Mouse (Mus musculus) neural tube, embryonic 10.5 days (tissue): ENCODE measurements around the gene 2010111I01Rik.
"Not testable (repeated sequence)": the region's sequence is repeated elsewhere in the genome, so short reads cannot be mapped to it uniquely, and the experiment has no call there.

Experiments used
- DNase-seq: peaks from one replicate; pipeline ENCODE4 v3.0.0-alpha.2; 2017; ENCODE audit warnings: low spot score; ENCODE audit errors: extremely low spot score

2010111I01Rik gene

DNA sequence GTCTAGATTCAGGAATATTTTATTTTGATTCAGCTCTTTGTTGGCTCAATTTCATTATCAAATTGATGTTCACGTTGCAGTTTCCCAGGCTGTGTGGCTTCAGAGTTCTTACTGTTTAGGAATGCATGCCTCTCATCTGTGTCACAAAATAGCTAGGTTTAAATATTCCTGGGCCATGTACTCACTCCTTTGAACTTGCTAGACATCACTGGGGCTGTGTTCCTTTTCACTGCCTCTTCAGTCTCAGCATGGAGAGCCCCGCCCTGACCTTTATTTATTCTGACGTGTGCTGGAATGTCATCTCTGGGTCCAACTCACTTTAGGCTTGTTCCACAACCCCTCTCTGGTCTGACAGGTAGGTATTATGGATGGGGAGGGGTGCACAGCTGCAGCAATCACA is 228.7 kb downstream of the 2010111I01Rik start:
- no peak for DNase-seq

DNA sequence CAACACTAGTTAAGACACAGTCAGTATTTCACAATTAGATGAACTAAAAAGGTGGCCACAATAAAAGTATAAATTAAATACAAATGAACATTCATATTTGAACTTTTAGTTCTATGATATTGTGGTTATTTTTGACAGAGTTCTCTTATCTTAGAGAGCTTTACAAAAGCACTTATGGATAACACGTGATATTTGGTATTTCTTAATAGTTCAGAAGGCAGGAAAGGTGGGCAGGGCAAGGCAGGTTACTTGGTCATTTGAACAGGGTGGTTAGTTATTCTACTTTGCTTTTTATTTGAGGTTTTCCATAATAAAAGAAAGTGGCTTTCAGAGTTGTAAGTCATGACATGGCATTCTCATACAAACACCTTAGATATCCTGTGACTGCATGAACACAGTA is 233.3 kb downstream of the 2010111I01Rik start:
- no peak for DNase-seq

DNA sequence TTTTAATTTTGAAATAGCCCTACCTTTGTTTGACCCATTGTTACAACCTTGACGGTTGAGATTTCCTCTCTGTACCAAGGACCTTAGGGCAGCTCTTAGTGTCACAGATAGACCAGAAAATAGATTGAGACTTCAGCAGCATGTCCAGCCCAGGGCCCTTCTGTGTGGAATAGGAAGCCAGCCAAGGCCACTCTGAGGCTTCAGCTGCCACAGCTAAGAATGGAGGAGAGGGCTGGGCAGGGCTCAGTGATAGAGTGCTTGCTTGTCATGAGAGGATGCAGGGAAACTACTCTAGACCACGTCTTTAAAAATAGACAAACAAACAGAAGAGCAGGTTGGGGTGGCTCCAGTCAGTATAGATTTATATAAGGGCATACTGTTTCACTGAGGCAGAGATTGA is 234.9 kb downstream of the 2010111I01Rik start:
- no peak for DNase-seq

DNA sequence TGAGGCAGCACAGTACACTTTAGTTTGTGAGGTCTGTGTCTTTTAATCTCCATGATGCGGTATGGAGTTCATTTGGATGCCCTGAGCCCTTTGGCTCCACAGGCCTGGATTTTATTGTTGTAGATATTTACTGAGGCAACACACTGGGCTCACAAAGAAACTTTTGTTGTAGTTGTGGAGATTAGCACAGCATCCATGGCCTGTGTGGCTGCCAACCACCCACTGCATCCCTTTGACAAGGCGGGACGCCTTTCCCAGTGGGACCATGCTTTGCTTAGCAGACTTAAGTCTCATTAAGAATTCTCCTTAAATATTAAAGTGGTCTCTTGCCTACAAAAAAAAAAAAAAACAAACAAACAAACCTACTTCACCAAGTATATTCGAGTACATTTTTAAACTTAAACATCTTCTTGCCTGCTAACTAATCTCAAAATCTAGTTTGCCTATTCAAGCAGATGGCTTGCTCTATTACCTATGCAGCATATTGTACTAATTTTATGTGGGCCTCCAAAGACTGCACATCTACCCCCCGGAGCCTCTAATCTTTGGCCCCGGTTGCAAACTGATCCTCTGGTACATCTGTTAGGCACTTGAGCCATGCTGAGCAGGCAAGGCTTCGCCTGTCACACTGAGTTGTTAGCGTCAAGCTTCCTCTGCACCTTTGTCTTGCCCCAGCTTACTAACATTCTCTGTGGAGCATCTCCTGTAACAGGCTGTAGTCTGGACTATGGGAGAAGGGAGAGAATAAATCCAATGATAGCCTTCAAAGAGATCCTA is 239.0 kb downstream of the 2010111I01Rik start:
- no peak for DNase-seq

DNA sequence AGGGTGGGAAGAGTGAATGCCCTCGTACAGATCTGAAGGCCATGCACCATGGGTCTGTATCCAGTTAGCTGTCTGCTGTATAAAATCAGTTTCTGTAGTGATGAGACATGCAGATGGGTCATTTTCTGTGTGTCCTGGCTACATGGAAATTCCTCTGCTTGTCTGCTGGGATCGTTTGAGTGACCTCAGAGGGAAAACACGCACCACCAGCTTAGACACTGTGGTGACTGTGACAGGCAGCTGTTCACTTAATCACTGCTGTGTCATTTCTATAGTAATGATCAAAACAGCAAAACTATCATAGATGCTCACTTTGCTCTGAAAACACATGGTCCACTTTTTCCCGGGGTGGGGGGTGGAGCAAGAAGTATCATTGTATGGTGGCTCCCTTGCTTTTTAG is 241.1 kb downstream of the 2010111I01Rik start:
- DNase-seq: no peak

DNA sequence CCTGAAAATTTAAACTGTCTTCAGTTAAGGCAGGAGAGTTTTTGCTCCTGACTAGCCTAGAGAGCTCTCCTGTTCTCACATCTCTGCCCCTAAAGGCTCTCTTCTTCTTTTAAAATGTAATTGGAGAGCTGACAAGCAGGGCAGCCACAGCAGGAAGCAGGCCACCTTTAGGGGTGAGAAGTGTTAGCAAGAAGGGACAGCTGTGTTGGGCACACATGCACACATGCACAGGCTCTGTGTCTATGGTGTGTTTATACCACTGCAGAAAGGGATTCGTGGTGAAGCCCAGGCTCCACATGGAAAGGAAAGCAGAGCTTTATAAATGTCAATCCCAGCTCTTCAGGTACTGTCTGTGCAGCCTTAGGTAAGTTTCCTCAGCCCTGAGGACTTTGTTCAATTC is 241.7 kb downstream of the 2010111I01Rik start:
- no peak for DNase-seq

DNA sequence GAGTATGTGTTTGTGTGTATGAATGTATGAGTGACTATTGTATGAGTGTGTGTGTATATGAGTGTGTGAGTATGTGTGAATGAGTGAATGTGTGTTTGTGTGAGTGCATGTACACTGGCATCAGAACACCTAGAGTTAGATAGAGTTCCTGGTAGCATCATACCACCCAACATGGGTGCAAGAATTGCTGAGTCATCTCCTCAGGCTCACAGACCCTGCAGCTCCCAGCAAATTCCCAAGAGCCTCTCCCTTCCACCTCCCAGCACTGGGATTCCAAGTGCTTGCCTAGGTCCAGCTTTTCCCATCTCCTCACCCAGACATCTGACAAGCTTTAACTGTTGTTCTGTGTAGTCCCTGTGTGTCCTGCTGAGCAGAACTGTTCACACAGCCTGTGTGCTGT is 251.8 kb downstream of the 2010111I01Rik start:
- no peak for DNase-seq

DNA sequence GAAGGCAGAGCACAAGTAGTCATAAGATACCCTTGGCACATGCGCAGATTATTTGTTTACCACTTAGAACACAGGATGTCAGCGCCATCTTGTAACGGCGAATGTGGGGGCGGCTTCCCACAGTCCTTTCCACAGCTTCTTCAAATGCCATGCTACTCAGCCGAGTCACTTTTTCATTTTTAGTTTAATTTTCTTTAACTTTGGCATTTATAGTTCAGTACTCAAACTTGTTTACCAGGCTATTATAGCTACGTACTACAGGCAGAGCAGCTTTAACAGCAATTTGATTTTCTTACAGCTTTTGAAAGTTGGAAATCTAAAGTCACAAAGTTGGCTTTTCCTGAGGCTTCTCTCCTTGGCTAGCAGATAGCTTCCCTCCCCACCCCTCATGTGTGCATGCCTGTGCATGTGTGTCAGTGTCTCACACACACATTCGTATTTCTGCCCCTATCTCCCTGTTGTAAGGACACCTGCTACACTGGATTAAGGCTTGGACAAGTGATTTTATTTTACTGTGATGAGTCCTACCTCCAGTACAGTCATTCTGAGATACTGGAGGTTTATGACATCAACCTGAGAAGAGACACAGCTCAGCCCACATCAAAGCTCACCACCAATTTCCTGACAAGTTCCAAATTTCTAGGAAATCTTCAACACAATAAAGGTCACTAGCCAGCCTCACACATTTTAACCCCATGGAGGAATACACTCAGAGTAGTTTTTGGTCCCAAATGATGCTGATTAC is 258.5 kb downstream of the 2010111I01Rik start:
- no peak for DNase-seq

DNA sequence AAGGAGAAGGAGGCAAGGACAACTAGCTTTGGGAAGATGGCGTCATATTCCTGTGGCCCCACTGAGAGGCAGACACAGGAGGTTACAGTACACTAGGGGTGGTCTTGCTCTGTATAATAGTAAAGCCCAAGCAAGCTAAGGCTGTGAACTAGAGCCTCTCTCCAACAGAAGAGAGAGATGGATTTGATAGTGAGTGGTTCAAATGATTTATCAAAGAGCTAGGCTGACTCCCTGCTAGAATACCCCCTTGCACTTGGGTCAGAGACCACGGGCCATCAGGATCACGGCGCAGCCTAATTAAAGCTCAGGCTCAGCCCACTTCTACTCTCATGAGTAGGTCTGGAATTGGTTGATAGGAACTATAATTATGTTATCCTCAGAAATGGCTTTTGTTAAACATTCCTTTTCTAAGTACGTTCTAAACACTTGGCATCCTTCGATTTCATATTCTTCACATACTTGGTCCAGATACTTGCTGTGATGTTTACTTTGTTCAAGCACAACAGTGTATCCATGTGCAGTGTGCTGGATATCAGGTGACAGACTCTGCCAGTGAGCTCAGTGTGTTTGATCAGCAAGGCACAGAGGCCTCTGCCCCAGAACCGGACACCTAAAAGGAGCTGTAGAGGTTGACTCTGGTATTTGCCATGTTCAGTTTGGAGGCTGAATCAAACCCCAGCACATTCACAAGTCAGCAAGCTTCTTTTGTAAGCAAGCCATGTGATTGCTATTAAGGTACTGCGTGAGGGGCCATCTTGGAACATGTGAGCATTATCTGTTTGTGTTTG is 261.3 kb downstream of the 2010111I01Rik start:
- DNase-seq: no peak

DNA sequence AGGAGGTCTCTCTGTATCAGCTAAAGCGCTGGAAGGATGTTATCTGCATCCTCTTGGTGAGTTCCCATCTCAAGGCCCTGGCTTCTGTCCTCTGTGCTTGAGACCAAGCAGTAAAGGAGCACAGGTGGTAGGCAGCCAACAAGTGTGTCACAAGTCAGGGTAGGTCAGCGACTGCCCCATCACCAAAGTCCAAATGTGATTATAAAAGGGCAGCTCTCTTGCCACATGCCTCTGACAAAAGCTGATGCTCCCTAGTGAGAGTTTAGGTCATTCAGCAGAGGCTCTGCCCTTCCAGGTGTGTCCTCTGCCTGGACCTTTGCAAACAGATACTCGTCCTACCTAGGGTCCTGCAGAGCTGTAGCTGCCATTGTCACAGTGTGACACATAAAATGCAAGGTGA is 263.1 kb downstream of the 2010111I01Rik start:
- no peak for DNase-seq

DNA sequence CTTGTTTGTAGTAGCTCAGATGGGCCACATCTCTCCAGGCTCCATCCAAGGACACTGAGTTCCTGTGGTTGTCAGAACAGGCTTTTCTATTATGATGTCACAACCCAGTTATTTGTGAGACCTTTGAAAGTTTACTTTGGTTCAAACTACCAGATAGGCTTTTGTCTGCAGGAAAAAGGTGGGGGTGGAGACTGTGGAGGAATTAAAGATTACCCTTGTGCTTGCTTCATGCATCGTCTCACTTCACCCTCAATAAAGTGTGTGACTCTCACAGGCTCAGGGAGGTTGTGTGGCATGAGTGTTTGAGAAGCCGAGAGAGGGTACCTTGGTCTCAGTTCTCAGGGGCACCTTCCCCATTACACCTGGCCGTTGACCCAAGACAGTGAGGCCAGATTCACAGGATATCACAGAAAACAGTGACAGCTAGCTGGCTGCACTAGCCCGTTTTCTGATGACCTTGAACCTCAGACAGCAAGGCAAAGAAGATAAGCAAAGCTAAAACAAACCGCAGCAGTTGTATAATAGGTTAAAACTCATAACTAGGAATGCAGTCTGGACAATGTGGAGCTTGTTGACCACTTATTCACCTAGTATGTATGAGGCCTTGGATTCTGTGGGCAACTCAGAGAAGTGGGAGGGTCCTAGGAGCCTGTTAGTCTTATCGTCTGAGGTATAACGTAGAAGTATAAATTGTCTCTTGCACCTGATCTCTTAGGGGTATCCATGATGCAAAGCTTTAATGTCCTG is 266.4 kb downstream of the 2010111I01Rik start:
- DNase-seq: no peak

DNA sequence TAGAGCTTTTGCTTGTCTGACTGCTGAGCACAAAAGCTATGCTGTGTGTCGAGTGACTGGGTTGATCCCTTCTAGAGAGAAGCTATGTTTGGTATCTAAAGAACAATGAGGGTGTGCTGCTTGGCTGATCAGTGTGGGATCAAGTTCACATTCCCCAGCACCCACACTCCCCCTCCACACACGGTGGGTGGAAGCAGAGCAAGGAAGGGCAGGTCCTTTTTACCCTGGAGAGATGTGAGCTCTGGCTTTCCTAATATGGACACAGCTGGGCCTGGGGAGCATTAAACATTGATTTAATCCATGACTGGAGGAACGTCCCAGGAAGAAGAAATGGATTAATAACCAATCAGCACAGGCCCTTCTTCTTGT is 267.0 kb downstream of the 2010111I01Rik start:
- DNase-seq: no peak

DNA sequence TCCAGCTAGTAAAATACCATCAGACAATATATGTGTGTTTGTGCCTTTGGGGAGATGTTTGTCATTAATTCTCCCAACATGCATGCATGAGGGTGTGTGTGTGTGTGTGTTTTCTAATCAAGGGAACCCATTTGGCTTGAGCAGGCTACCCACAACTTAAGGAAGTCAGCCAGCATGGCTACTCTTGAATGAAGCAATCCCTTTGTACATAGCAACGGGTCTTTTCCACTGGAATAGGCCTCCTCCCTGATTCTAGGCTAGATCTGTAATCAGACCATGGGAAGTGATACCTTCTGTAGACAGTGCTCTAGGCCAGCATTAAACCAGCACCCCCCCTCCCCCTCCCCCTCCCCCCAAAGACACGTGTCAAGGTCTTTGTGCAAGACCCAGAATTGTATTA is 267.9 kb downstream of the 2010111I01Rik start:
- DNase-seq: no peak

DNA sequence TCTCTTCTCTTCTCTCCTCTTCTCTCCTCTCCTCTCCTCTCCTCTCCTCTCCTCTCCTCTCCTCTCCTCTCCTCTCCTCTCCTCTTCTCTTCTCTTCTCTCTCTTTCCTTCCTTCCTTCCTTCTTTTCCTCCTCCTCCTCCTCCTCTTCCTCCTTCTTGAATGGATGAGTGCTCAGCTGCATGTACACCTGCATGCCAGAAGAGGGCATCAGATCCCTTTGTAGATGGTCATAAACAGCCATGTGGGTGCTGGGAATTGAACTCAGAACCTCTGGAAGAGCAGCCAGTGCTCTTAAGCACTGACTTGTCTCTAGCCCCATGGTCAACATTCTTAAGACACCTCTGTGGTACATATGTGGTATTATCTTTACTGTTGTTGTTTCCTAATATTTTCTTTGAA is 269.8 kb downstream of the 2010111I01Rik start:
- not testable (repeated sequence) for DNase-seq

DNA sequence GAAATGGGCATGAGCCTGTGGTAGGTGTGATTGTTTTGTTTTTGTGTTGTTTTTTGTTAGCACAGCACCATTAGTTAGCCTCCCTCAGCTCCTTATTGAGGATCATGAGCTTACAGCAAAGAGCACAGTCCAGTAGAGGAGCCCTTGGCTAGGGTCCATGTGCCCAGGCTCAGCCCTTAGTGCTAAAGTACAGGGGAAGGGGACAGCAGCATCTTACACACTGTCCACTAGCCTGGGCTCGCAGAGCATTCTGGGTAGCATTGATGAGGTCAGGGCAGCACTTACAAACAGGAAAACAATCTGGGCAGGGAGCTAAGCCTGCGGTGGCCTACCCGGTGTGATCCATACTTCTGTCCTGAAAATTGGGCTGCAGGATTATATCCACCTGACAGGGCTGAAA is 270.9 kb downstream of the 2010111I01Rik start:
- no peak for DNase-seq

DNA sequence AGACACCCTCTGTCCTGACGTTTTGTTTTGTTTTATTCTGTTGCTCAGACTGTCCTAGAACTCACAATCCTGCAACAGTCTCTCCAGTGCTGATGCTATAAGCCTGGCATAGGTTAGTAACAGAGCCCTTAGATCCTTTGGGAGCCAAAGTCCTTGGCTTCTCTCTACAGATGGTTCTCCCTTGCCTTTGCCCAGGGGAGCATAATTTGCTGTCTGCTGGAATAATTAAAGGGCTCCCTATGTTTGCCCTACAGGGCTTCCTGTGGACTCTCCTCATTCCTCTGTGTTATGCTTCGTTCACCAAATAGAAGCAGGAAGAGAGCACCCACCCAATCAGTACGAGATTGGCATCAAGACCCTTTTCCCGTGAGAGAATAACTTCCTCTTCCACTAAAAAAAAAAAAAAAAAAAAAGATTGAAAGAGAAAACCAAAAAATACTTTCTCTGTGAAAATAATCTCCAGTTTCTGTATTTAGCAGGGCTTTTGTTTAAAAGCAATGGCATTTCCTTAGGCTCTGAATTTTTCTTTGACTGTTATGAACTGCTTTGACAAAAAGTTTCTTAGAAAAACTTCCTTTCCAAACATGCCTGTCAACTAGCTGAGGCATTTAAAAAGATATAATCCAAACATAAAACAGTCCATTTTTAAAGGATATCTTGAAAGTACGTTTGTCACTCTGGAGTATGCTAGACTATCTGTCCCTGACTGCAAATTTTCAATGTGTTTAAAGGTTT is 271.6 kb downstream of the 2010111I01Rik start:
- DNase-seq: no peak

DNA sequence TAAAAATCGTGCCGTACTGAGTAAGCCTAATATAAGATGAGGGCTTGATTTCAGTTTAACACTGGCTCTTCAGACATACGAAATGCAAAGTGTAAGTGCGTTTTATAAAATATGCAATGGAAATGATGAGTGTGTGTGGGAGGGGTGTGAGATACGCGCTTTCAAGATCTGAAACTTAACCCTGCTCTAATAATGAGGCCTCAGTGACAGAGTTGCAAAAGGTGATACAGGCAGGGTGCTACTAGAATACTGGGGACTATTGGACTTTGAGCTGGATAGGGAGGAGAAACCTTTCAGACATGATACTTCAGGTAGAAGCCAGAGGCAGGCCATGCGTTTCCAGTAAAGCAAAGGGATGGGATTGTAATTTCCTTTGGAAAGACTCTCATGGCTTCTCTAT is 273.4 kb downstream of the 2010111I01Rik start:
- DNase-seq: no peak

DNA sequence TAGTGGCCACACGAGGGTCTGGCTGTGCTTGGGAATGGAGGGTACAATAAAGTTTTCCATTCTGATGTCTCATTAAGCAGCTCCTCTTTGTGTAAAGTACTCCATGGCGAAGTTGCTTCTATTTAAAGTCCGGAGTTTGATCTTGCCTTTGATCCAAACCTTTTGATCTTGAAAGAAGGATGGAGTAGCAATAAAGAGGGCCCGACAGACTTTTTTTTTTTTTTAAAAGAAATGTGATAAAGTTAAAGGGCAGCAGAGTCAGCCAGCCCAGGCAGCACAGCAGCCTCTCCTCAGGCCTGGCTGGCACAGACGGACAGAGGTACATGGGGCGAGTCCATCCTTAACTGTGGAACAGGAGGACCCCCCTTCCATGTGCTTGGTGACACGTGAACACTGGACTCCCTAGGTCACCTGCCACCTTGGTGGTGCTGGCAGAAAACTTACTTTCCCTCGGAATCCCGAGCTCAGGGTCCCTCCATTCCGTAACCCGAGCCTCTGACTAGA is 274.7 kb downstream of the 2010111I01Rik start:
- DNase-seq: no peak

DNA sequence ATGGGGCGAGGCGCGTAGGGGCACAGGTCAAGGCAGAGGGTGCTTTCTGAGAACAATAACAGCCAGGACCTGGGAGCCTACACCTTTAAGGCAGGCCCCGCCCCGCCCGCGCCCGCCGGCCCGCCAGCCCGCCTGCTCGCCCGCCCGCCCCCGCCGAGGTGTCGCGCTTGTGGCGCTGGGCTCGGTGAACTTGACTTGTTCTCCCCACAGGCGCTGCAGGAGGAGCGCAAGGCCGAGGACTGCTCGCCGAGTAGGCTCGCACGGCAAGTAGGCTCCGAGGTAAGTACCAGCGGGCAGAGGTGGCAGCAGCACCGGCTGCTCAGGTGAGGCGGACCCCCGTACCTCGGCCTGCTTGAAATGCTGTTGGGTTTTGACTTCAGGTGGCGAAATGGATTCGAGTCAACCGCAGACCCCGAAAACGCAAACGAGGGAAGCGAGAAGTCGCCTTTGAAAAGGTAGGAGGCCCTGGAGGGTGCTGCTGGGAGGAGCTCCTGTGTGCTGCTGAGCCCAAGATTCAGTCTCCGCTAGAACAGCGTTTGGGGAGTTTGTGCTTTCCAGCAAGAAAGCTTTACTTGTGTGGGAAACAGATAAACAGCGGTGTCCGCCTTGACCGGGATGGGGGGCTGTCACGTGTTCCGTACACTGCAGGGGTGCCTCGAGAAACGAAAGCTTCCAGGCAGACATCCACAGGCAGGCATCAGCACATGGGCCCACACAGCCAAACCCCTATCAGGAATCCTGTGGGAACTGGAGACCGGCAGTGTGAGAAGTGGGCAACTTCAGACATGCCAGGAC is 275.4 kb downstream of the 2010111I01Rik start:
- DNase-seq: peak; percentile 77

DNA sequence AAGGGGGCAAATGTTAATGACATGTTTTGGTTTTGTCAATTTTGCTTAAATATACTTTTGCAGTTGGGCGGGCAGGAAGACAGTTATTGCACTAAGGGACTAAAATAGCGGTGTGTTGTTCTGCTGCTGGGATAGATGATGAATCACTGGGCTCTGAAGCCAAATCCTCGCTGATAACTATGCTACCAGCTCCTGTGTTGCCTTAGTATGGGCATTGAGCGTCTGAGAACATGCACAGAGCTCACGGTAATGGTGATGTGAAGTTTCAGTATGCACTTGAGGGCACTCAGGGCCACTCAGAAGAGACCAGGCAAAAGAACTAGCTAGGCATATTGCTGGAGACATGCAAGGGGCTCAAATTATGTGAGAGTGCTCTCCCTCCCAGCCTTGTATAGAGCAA is 276.1 kb downstream of the 2010111I01Rik start:
- no peak for DNase-seq
